ENCODE assay signal across 8 mouse cellular contexts in genomic region chr2:37516922-37517462, GRCm38 (mm10). TPM values are rescaled to one million over a fixed set of nuclear protein-coding genes. Genes with fewer than 3 reads are reported as not detected.
DNase-seq lines count a peak whose midpoint lies in the region; ATAC-seq and TF ChIP-seq lines count a peak whose summit lies in the region.

No protein-coding gene starts in this region.

- no peak overlapping the region for H3K27ac ChIP-seq in heart, postnatal 0 days (ENCODE audit: low read depth)
- H3K27ac ChIP-seq in stomach, postnatal 0 days (replicated peaks): no peak overlapping the region
- H3K27ac ChIP-seq in liver, postnatal 0 days (ENCODE audit: low read depth): no peak overlapping the region
- no peak overlapping the region for H3K27ac ChIP-seq in kidney, adult 2 months (ENCODE audit: insufficient read depth, low read depth, low read length)

- peaks cover 24% of the 10 kb centered on the region for H3K36me3 ChIP-seq in heart, postnatal 0 days (replicated peaks; ENCODE audit: control insufficient read depth, insufficient read depth, low read length)
- peaks cover 6% of the 10 kb centered on the region; the same call in 1 of the 2 replicates for H3K36me3 ChIP-seq in stomach, postnatal 0 days (ENCODE audit: control insufficient read depth, insufficient read depth, low read length)
- 0 out of 2 replicates have a peak, but pooled peaks cover 5% of the 10 kb centered on the region for H3K36me3 ChIP-seq in liver, postnatal 0 days (replicated peaks; ENCODE audit: insufficient read depth, low read length)
- peaks cover 3% of the 10 kb centered on the region; the same call in 1 of the 2 replicates for H3K36me3 ChIP-seq in kidney, adult 2 months (ENCODE audit: control insufficient read depth, insufficient read depth, low read length)

- no peaks in the 10 kb centered on the region; the same call in 1 of the 2 replicates for H3K4me1 ChIP-seq in heart, postnatal 0 days (ENCODE audit: control insufficient read depth, insufficient read depth)
- H3K4me1 ChIP-seq in stomach, postnatal 0 days (replicated peaks; ENCODE audit: control insufficient read depth, insufficient read depth): no peaks in the 10 kb centered on the region
- H3K4me1 ChIP-seq in liver, postnatal 0 days (ENCODE audit: insufficient read depth): no peaks in the 10 kb centered on the region
- H3K4me1 ChIP-seq in kidney, adult 2 months (ENCODE audit: control insufficient read depth, insufficient read depth, low read length): no peaks in the 10 kb centered on the region

- no peak for TF ChIP-seq POLR2A in kidney, adult 2 months (IDR thresholded peaks at IDR 0.05; ENCODE audit: low read depth, low read length)

- no peaks in the 10 kb centered on the region for H3K27me3 ChIP-seq in heart, postnatal 0 days (ENCODE audit: control insufficient read depth, insufficient read depth, low read length)
- no peaks in the 10 kb centered on the region for H3K27me3 ChIP-seq in stomach, postnatal 0 days (ENCODE audit: control insufficient read depth, insufficient read depth, low read length)
- H3K27me3 ChIP-seq in liver, postnatal 0 days (ENCODE audit: insufficient read depth, low read length): no peaks in the 10 kb centered on the region
- no peaks in the 10 kb centered on the region for H3K27me3 ChIP-seq in kidney, adult 2 months (replicated peaks; ENCODE audit: control insufficient read depth, insufficient read depth, low read length)

- 28% methylated on average over 4 of the region's 4 CpGs for WGBS in heart, postnatal 0 days
- WGBS in stomach, postnatal 0 days: 38% methylated on average over 4 of the region's 4 CpGs
- WGBS in liver, postnatal 0 days (ENCODE audit: insufficient replicate concordance): 68% methylated on average over 4 of the region's 4 CpGs
- WGBS in kidney, adult 2 months: 49% methylated on average over 4 of the region's 4 CpGs

- H3K9me3 ChIP-seq in heart, postnatal 0 days (replicated peaks; ENCODE audit: control insufficient read depth, low read length): no peaks in the 10 kb centered on the region
- H3K9me3 ChIP-seq in stomach, postnatal 0 days (ENCODE audit: control insufficient read depth, low read length): no peaks in the 10 kb centered on the region
- no peaks in the 10 kb centered on the region for H3K9me3 ChIP-seq in liver, postnatal 0 days (ENCODE audit: low read length)

- no peak for ATAC-seq in heart, postnatal 0 days (ENCODE audit: insufficient read depth, low read depth)
- ATAC-seq in stomach, postnatal 0 days (ENCODE audit: low FRiP score, low TSS enrichment): no peak
- ATAC-seq in liver, postnatal 0 days: no peak

- TF ChIP-seq CTCF in heart, postnatal 0 days (IDR thresholded peaks at IDR 0.05; ENCODE audit: low read depth): peak; percentile 12; the same call in 1 of the 2 replicates
- TF ChIP-seq CTCF in stomach, postnatal 0 days (IDR thresholded peaks at IDR 0.05; ENCODE audit: low read depth): peak; percentile 14; the same call in 1 of the 2 replicates
- TF ChIP-seq CTCF in liver, postnatal 0 days (IDR thresholded peaks at IDR 0.05; ENCODE audit: low read depth): no peak
- TF ChIP-seq CTCF in kidney, adult 2 months (conservative IDR thresholded peaks at IDR 0.05; ENCODE audit: insufficient read depth, insufficient read length, low read depth, low read length): no peak

- TF ChIP-seq EP300 in heart, postnatal 0 days (IDR thresholded peaks at IDR 0.05; ENCODE audit: low read depth): no peak
- no peak for TF ChIP-seq EP300 in stomach, postnatal 0 days (optimal IDR thresholded peaks at IDR 0.05)
- no peak for TF ChIP-seq EP300 in liver, postnatal 0 days (IDR thresholded peaks at IDR 0.05; ENCODE audit: low read depth)

- no peak for DNase-seq in heart, postnatal 0 days (ENCODE audit: low spot score)
- no peak for DNase-seq in heart, postnatal 14 days
- DNase-seq in R1 (ENCODE audit: low read depth, low spot score): peak; percentile 76
- peak; percentile 70 to 73 for DNase-seq in cerebellum, postnatal 14 days
- peak; percentile 13 for DNase-seq in left cerebral cortex, postnatal 4 days
- no peak for DNase-seq in stomach, postnatal 0 days (ENCODE audit: low spot score)
- DNase-seq in liver, postnatal 0 days: no peak
- DNase-seq in kidney, adult 2 months: no peak

- peak overlapping the region; percentile 9; the same call in 1 of the 2 replicates for H3K4me2 ChIP-seq in heart, postnatal 0 days (ENCODE audit: low read depth, low read length)
- H3K4me2 ChIP-seq in stomach, postnatal 0 days (replicated peaks; ENCODE audit: low read depth): 0 out of 2 replicates have a peak overlapping the region, but pooled peaks have one; percentile 6
- no peak overlapping the region for H3K4me2 ChIP-seq in liver, postnatal 0 days (ENCODE audit: low read depth, low read length)

- intact Hi-C loops in heart, postnatal 14 days (cut with DNase I): no loop called here
- intact Hi-C loops in left cerebral cortex, postnatal 4 days (cut with DNase I): loop anchor here (5.0 kb wide), 1 partner anchor 255 kb away; no protein-coding TSS in a partner anchor

- no peak overlapping the region for H3K9ac ChIP-seq in heart, postnatal 0 days (replicated peaks; ENCODE audit: low read depth, low read length)
- H3K9ac ChIP-seq in stomach, postnatal 0 days (ENCODE audit: low read length): no peak overlapping the region
- H3K9ac ChIP-seq in liver, postnatal 0 days (replicated peaks): no peak overlapping the region

- H3K4me3 ChIP-seq in heart, postnatal 0 days (ENCODE audit: low read depth, low read length): no peak overlapping the region
- no peak overlapping the region for H3K4me3 ChIP-seq in stomach, postnatal 0 days (ENCODE audit: low read depth, low read length)
- H3K4me3 ChIP-seq in liver, postnatal 0 days (ENCODE audit: low read depth, low read length): no peak overlapping the region
- no peak overlapping the region for H3K4me3 ChIP-seq in kidney, adult 2 months (ENCODE audit: insufficient read depth, low read depth, low read length)

RNA-seq across cellular contexts. Expression of gene Gpr21, which starts 0.9 kb away (rescaled TPM):
- 0.89 and 2.6 TPM in 2 replicates for total RNA-seq in heart, postnatal 0 days (2014; rRNA removed; ENCODE audit: low replicate concordance)
- polyA plus RNA-seq in heart, postnatal 0 days (2015; fragmentation: Nextera tagmentation; extraction: Ambion mirVana): 0.40 and 0.58 TPM in 2 replicates
- under 1 TPM; 0.91 to 1.00 TPM for total RNA-seq in heart, postnatal 14 days (2021)
- 10 to 100 TPM; 32.3 to 40.2 TPM for total RNA-seq in left cerebral cortex, postnatal 4 days (2021)
- polyA plus RNA-seq in stomach, postnatal 0 days (2015; fragmentation: Nextera tagmentation; extraction: Ambion mirVana): 0.29 and 0.69 TPM in 2 replicates
- 0.08 and 0.09 TPM in 2 replicates for polyA plus RNA-seq in liver, postnatal 0 days (2015; fragmentation: Nextera tagmentation; extraction: Ambion mirVana)
- 0.20 TPM in 2 replicates for polyA plus RNA-seq in kidney, adult 2 months (2012; rRNA removed)

Comparison
In these comparisons a context has a peak if more than half of its experiments do, and no peak if none do; other contexts are left out.
1. DNase-seq: peak in R1 (single experiment), cerebellum, postnatal 14 days (2 of 2) and left cerebral cortex, postnatal 4 days (single experiment); none in heart, postnatal 0 days (single experiment), heart, postnatal 14 days (0 of 2), stomach, postnatal 0 days (single experiment), liver, postnatal 0 days (single experiment) and kidney, adult 2 months (single experiment).
2. CTCF ChIP-seq: peak in heart, postnatal 0 days (single experiment) and stomach, postnatal 0 days (single experiment); none in liver, postnatal 0 days (single experiment) and kidney, adult 2 months (single experiment).